Mouse (Mus musculus) heart, embryonic 11.5 days (tissue): ENCODE measurements around the gene Lcn4. TPM values are rescaled to one million over a fixed set of nuclear protein-coding genes. Genes with fewer than 3 reads are reported as not detected.

ENCODE experiments used
- ATAC-seq: fragments of 200-750 bp; cut with Nextera tagmentation; replicated peaks from 2 replicates; pipeline ENCODE4 v1.8.0; 2017; ENCODE audit warnings: moderate library complexity; ENCODE audit not compliant: insufficient number of reproducible peaks, low FRiP score, low TSS enrichment
- H3K27ac ChIP-seq: fragments of 300-500 bp; sonication (generic); 2 replicates; pipeline ENCODE4 v1.5.1; 2014; ENCODE audit warnings: mild to moderate bottlenecking, low read depth, low read length
- H3K27me3 ChIP-seq: fragments of 300-500 bp; sonication (generic); 2 replicates; pipeline ENCODE4 v1.6.1; 2014; ENCODE audit warnings: mild to moderate bottlenecking, low read length, mixed read lengths; ENCODE audit not compliant: control insufficient read depth, insufficient read depth
- H3K36me3 ChIP-seq: fragments of 300-500 bp; sonication (generic); 2 replicates; pipeline ENCODE4 v1.6.1; 2014; ENCODE audit warnings: mild to moderate bottlenecking, low read length, moderate library complexity, mixed read lengths; ENCODE audit not compliant: control insufficient read depth, insufficient read depth
- H3K4me1 ChIP-seq: fragments of 300-500 bp; sonication (generic); 2 replicates; pipeline ENCODE4 v1.6.1; 2014; ENCODE audit warnings: low read length; ENCODE audit not compliant: control insufficient read depth, insufficient read depth
- H3K4me2 ChIP-seq: fragments of 300-500 bp; sonication (generic); 2 replicates; pipeline ENCODE4 v1.6.1; 2014; ENCODE audit warnings: mild to moderate bottlenecking, moderate library complexity
- H3K4me3 ChIP-seq: fragments of 300-500 bp; sonication (generic); 2 replicates; pipeline ENCODE4 v1.5.1; 2014; ENCODE audit warnings: low read depth, low read length
- H3K9ac ChIP-seq: fragments of 300-500 bp; sonication (generic); 2 replicates; pipeline ENCODE4 v1.6.1; 2014; ENCODE audit warnings: mild to moderate bottlenecking, low read depth, low read length, moderate library complexity
- H3K9me3 ChIP-seq: fragments of 300-500 bp; sonication (generic); replicated peaks from 2 replicates; pipeline ENCODE4 v1.6.1; 2016; ENCODE audit warnings: low read length; ENCODE audit not compliant: control insufficient read depth
- WGBS: fragments of 180-500 bp; shearing (Covaris S2); extraction: QIAGEN DNeasy Blood & Tissue Kit; methylation state at CpG from one replicate; pipeline ENCODE4 v1.1.7; 2014; ENCODE audit not compliant: insufficient replicate concordance; 5-methylcytosine and 5-hydroxymethylcytosine counted together
- polyA plus RNA-seq: library from polyadenylated mRNA; unstranded; fragments of >200 nt; fragmentation: Nextera tagmentation; extraction: Ambion mirVana; gene quantifications from 2 replicates; pipeline ENCODE4 v1.2.1, GENCODE M21; 2014

Gene Lcn4
- polyA plus RNA-seq, 1 experiment from 2014 or later, result not detected

GRCm38 (mm10) chr2:26638039-26638438 is 33.0 kb downstream of the Lcn4 start:
- WGBS, result 76% methylated on average over 5 of the region's 5 CpGs
- H3K4me3 ChIP-seq, result 0 out of 2 replicates have a peak overlapping the region, but pooled peaks have one; percentile 8
- no peak overlapping the region for H3K27ac ChIP-seq
- H3K4me1 ChIP-seq, result peaks cover 14% of the 10 kb centered on the region
- no peaks in the 10 kb centered on the region for H3K9me3 ChIP-seq
- peaks cover 24% of the 10 kb centered on the region for H3K36me3 ChIP-seq
- ATAC-seq, result no peak
- H3K9ac ChIP-seq, result 0 out of 2 replicates have a peak overlapping the region, but pooled peaks have one; percentile 53
- no peaks in the 10 kb centered on the region for H3K27me3 ChIP-seq
- H3K4me2 ChIP-seq, result peak overlapping the region; percentile 82

GRCm38 (mm10) chr2:26637316-26637932 is 33.7 kb downstream of the Lcn4 start:
- H3K9ac ChIP-seq, result 0 out of 2 replicates have a peak overlapping the region, but pooled peaks have one; percentile 53
- peaks cover 14% of the 10 kb centered on the region for H3K4me1 ChIP-seq
- no peak for ATAC-seq
- WGBS, result 86% methylated on average over 4 of the region's 4 CpGs
- H3K9me3 ChIP-seq, result no peaks in the 10 kb centered on the region
- peaks cover 24% of the 10 kb centered on the region for H3K36me3 ChIP-seq
- H3K27me3 ChIP-seq, result no peaks in the 10 kb centered on the region
- no peak overlapping the region for H3K27ac ChIP-seq
- H3K4me2 ChIP-seq, result no peak overlapping the region
- no peak overlapping the region for H3K4me3 ChIP-seq

- H3K4me3 ChIP-seq, result no peak overlapping the region
- H3K9me3 ChIP-seq, result no peaks in the 10 kb centered on the region
- 58% methylated on average over 2 of the region's 2 CpGs for WGBS
- no peak for ATAC-seq
- H3K27ac ChIP-seq, result no peak overlapping the region
- no peaks in the 10 kb centered on the region for H3K27me3 ChIP-seq
- no peak overlapping the region for H3K9ac ChIP-seq
- H3K4me1 ChIP-seq, result peaks cover 14% of the 10 kb centered on the region
- H3K36me3 ChIP-seq, result peaks cover 24% of the 10 kb centered on the region
- no peak overlapping the region for H3K4me2 ChIP-seq
These were observed 34.8 kb downstream of the Lcn4 start for GRCm38 (mm10) chr2:26636325-26636635.

GRCm38 (mm10) chr2:26635489-26636324 is 35.4 kb downstream of the Lcn4 start:
- H3K27ac ChIP-seq, result no peak overlapping the region

GRCm38 (mm10) chr2:26634629-26635488 is 36.2 kb downstream of the Lcn4 start:
- Histone ChIP-seq H3K27me3 (no peaks in the 10 kb centered on the region), H3K4me3 (no peak overlapping the region), H3K4me2 (no peak overlapping the region), H3K9ac (no peak overlapping the region), H3K4me1 (peaks cover 14% of the 10 kb centered on the region), H3K9me3 (no peaks in the 10 kb centered on the region), H3K36me3 (peaks cover 24% of the 10 kb centered on the region), H3K27ac (no peak overlapping the region)
- 62% methylated on average over 12 of the region's 12 CpGs for WGBS
- ATAC-seq, result no peak

More at GRCm38 (mm10) chr2:26635489-26636324, 35.4 kb downstream of the Lcn4 start:
- H3K9ac ChIP-seq, result no peak overlapping the region
- H3K4me1 ChIP-seq, result peaks cover 14% of the 10 kb centered on the region
- no peak overlapping the region for H3K4me3 ChIP-seq
- WGBS, result 70% methylated on average over 21 of the region's 21 CpGs
- H3K27me3 ChIP-seq, result no peaks in the 10 kb centered on the region
- ATAC-seq, result no peak
- H3K36me3 ChIP-seq, result peaks cover 24% of the 10 kb centered on the region
- H3K4me2 ChIP-seq, result no peak overlapping the region
- no peaks in the 10 kb centered on the region for H3K9me3 ChIP-seq

- Histone ChIP-seq H3K36me3 (peaks cover 24% of the 10 kb centered on the region), H3K4me1 (peaks cover 12% of the 10 kb centered on the region)
- no peak for ATAC-seq
These were observed 37.0 kb downstream of the Lcn4 start for GRCm38 (mm10) chr2:26633953-26634530.

GRCm38 (mm10) chr2:26632541-26633395 is 38.3 kb downstream of the Lcn4 start:
- no peak overlapping the region for H3K4me3 ChIP-seq
- H3K27ac ChIP-seq, result no peak overlapping the region
- peaks cover 10% of the 10 kb centered on the region; the same call in 1 of the 2 replicates for H3K4me1 ChIP-seq
- H3K4me2 ChIP-seq, result no peak overlapping the region
- no peaks in the 10 kb centered on the region for H3K27me3 ChIP-seq
- peaks cover 20% of the 10 kb centered on the region for H3K36me3 ChIP-seq
- H3K9me3 ChIP-seq, result no peaks in the 10 kb centered on the region
- no peak for ATAC-seq
- no peak overlapping the region for H3K9ac ChIP-seq
- WGBS, result 83% methylated on average over 16 of the region's 16 CpGs

More at GRCm38 (mm10) chr2:26633953-26634530, 37.0 kb downstream of the Lcn4 start:
- H3K27me3 ChIP-seq, result no peaks in the 10 kb centered on the region
- H3K27ac ChIP-seq, result no peak overlapping the region
- WGBS, result 66% methylated on average over 4 of the region's 4 CpGs
- no peak overlapping the region for H3K9ac ChIP-seq
- H3K9me3 ChIP-seq, result no peaks in the 10 kb centered on the region
- H3K4me3 ChIP-seq, result no peak overlapping the region
- no peak overlapping the region for H3K4me2 ChIP-seq
